Mouse (Mus musculus) MN1 (cell line): ENCODE results near the gene B430306N03Rik.
A peak's percentile ranks its signal among the peaks of the same experiment; 100 is the strongest.
"Not testable (repeated sequence)": the region's sequence is repeated elsewhere in the genome, so short reads cannot be mapped to it uniquely, and the experiment has no call there.

Experiments used
- DNase-seq: peaks from one replicate; pipeline ENCODE4 v3.0.0-alpha.2; 2016; ENCODE audit warnings: low spot score

The B430306N03Rik gene

GRCm38 (mm10) chr17:48315905-48316579 lies at the start of gene B430306N03Rik:
Gene B430306N03Rik, plus strand, starts transcription at chr17:48316141.
- not testable (repeated sequence) for DNase-seq

GRCm38 (mm10) chr17:48266610-48267304 lies 49.2 kb upstream of the B430306N03Rik start:
- no peak for DNase-seq

- DNase-seq, result no peak
Observed at GRCm38 (mm10) chr17:48267591-48267990, 48.4 kb upstream of the B430306N03Rik start.

GRCm38 (mm10) chr17:48268276-48268675 lies 47.7 kb upstream of the B430306N03Rik start:
- DNase-seq, result no peak

- DNase-seq, result no peak
Observed at GRCm38 (mm10) chr17:48269833-48270232, 46.1 kb upstream of the B430306N03Rik start.

GRCm38 (mm10) chr17:48272158-48272557 lies 43.8 kb upstream of the B430306N03Rik start:
- no peak for DNase-seq

GRCm38 (mm10) chr17:48272598-48272997 lies 43.3 kb upstream of the B430306N03Rik start:
- no peak for DNase-seq

- no peak for DNase-seq
Observed at GRCm38 (mm10) chr17:48274098-48274497, 41.8 kb upstream of the B430306N03Rik start.

- DNase-seq, result peak; percentile 49
Observed at GRCm38 (mm10) chr17:48274885-48275284, 41.1 kb upstream of the B430306N03Rik start.

GRCm38 (mm10) chr17:48275736-48276135 lies 40.2 kb upstream of the B430306N03Rik start:
- no peak for DNase-seq

GRCm38 (mm10) chr17:48278381-48278780 lies 37.6 kb upstream of the B430306N03Rik start:
- DNase-seq, result no peak

- DNase-seq, result no peak
Observed at GRCm38 (mm10) chr17:48279002-48279401, 36.9 kb upstream of the B430306N03Rik start.

GRCm38 (mm10) chr17:48280943-48281738 lies 34.8 kb upstream of the B430306N03Rik start:
- no peak for DNase-seq

GRCm38 (mm10) chr17:48281739-48282085 lies 34.2 kb upstream of the B430306N03Rik start:
- no peak for DNase-seq

GRCm38 (mm10) chr17:48286765-48287164 lies 29.2 kb upstream of the B430306N03Rik start:
- no peak for DNase-seq

GRCm38 (mm10) chr17:48287276-48287675 lies 28.7 kb upstream of the B430306N03Rik start:
- DNase-seq, result no peak

- DNase-seq, result no peak
Observed at GRCm38 (mm10) chr17:48293500-48294194, 22.3 kb upstream of the B430306N03Rik start.

- DNase-seq, result no peak
Observed at GRCm38 (mm10) chr17:48299203-48299602, 16.7 kb upstream of the B430306N03Rik start, which contains the start of gene Treml2. Gene Treml2, plus strand, starts transcription at chr17:48299498.

GRCm38 (mm10) chr17:48299756-48300155 lies 16.2 kb upstream of the B430306N03Rik start:
- no peak for DNase-seq

GRCm38 (mm10) chr17:48300199-48300598 lies 15.7 kb upstream of the B430306N03Rik start:
- no peak for DNase-seq

GRCm38 (mm10) chr17:48300861-48301260 lies 15.1 kb upstream of the B430306N03Rik start:
- no peak for DNase-seq

GRCm38 (mm10) chr17:48301792-48302191 lies 14.1 kb upstream of the B430306N03Rik start:
- DNase-seq, result no peak
